Mouse (Mus musculus) thymus, postnatal 36 days (tissue): ENCODE measurements around the gene Snrnp200.
A peak's percentile ranks its signal among the peaks of the same experiment; 100 is the strongest.
"Not testable (repeated sequence)": the region's sequence is repeated elsewhere in the genome, so short reads cannot be mapped to it uniquely, and the experiment has no call there.

Experiments used
- DNase-seq, 2 experiments: peaks; one replicate each; pipeline ENCODE4 v3.0.0; 2022; ENCODE audit warnings: mixed read lengths in 2 of 2

The Snrnp200 gene

DNA sequence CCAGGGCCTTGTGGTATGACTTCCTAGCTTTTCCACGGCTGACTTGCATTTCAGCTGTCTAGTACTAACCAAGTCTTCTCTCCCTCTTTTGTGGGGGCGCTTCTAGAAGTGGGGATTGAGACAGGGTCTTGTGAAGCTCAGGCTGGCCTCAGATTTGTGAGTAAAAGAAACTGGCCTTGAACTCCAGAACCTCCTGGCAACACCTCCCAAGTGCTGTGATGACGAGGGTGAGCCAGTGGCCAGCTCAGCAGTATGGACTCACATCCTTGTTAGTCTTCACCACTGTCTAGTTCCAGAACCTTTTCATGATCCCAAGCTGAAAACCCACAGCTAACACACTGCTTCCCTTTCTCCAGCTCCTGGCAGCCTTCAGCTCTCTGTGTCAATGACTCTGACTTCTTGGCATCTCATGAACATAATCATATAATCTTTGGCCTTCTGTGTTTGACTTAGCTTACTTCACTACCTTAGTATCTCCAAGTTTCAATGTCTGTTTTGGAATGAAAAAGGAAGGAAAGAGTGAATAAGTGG is 46.5 kb downstream of the Snrnp200 start:
- DNase-seq = no peak

DNA sequence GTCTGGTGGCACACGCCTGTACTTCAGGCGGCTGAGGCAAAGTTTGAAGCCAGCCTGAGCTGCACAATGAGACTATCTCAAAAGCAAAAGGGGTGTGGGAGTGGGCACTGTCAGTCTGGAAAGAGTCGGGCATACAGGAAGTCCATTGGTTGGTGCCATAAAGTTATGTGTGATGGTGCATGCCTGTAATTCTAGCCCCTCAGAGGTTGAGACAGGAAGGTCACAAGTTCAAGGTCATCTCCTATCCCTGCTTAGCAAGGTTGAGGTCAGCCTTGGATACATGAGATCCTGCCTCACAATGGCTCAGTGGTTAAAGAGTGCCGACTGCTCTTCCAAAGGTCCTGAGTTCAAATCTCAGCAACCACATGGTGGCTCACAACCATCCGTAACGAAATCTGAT is 47.1 kb downstream of the Snrnp200 start:
- DNase-seq = no peak

DNA sequence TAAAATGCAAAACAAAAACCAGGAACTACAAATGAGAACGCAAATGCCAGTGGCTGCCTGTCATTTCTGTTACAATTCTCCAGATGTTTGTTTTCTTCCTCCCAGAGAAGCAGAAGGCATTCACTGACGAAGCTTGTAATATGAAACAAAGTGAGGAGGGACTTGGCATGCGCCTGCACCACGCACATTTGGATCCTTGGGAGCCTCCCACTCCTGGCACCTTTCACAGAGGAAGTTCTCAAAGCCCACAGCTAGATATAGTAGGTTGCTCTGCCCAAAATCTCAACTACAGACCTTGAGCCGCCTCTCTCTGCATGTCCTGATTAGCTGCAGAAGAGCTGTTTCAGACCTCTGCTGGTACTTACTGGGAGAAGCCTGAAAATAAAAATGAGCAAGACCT is 51.2 kb downstream of the Snrnp200 start:
- DNase-seq = no peak

DNA sequence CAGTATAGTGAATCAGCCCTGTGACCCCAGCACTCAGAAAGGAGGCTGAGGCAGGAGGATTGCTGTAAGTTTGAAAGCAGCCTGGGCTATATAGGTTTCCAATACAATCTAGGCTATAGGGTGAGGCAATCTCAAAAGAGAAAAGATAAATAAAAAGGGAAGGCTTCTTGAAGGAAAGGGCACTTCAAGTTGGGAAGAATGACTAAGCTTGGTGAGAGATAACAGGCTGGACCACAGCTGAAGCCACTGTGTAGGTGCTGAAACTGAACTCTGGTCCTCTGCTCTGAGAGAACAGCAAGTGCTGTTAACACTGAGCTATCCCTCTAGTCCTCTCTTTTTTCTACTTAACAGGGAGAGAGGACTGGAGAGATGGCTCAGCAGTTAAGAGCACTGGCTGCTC is 54.3 kb downstream of the Snrnp200 start:
- DNase-seq = no peak

DNA sequence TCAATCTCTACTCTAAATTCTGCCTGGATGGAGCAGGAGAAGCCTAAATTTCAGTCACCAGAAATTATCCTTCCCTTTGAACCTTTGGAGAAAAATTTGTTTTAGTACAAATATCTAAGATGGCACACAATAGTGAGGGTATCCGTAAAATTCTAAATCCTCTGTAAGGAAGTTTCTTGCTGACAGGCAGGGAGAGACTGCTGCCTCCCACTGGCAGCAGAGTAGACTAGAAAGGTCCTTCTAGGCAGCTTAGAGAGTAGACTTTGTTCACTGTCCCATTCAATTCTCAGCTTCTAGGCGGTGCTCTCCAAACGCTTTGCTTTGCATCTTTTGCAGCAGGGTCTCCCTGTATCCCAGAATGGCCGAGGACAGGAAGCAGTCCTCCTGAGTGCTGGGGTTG is 59.7 kb downstream of the Snrnp200 start:
- DNase-seq = no peak

DNA sequence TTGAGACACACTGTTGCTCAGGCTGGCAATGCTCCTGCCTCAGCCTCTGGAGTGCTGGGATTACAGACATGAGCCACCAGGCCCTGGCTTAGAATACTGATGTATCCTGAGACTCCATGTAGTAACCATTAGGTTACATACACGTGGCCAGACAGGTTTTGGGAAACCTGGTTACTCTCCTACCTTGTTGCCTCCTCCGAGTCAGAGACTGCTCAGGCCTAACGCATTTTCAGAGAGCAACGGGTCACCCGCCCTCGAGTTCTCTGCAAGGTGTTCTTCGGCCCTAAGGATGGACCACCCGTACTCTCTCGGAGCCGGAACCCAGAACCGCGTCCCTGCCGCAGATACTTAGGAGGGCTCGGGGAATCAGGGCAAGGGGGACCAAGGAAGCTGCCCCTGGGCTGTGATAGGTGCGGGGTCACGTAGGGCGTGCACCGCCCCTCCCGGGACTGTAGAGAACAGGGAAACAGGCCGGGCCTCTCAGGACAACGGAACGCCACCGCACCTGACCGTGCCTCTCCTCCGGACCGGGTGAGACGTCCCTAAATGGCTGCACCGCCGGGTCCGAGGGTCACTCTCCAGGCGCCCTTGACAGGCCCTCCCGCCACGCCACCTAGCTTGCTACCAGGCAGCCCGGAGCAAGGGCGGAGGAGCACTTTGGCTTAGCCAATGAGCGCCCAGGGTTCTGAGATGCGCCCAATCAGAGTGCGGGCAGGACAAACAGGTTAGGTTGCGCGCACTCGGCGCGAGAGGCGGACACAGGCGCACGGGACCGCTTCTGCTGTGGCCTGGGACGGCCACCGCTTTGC is 61.5 kb downstream of the Snrnp200 start, which contains the start of gene Stard7:
Gene Stard7, plus strand, starts transcription at position 728 of the 809 bp plus-strand sequence.
- DNase-seq = peak; percentile 93 to 94

DNA sequence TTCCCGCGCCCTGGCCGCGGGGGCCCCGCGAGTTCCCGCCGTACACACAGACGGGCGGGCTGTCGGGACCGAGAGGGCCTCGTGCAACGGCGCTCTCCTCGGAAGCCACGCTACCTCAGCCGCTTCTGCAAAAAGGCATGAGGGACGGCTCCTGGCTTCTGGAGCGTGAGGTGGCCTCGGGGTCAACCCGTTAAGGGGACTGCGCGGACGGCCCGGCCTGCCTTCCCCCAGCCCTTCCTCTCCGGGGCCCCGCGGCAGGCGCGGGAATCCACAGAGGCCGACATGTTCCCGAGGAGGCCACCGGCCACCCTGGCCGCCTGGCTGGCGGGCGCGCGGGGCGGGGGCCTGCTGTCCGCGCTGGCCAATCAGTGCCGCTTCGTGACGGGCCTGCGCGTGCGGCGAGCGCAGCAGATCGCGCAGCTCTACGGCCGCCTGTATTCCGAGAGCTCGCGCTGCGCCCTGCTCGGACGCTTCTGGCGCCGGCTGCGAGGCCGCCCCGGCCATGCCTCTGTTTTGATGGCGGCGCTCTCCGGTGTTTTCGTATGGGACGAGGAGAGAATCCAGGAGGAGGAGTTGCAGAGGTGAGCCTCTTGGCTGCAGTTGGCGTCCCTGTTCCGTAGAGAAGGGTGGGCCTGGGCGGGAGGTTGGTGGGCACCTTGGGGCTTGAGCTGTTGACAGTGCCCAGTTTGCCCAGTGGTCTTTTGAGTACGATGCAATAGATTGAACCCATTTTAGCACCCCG is 62.3 kb downstream of the Snrnp200 start:
- peak; percentile 71 to 75 for DNase-seq

DNA sequence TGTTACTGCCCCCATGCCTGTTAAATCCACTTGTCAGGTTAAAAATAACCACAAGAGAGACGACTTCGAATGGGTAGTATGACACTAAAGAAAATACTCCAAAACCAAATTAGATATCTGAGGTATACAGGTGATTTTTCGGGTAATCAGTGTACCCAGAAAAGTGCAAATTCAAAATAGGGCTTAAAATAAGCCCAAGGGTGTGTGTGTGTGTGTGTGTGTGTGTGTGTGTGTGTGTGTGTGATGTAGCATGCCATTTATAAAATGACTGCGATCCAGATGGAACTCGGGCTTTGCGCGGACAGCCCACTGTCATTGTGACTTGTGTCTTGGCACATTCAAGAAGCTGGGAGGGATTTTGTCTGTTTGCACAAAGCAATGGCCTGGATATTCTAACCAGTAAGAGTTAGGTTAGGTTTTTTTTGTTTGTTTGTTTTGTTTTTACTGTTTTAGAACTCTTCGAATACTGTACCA is 62.9 kb downstream of the Snrnp200 start:
- DNase-seq = no peak

DNA sequence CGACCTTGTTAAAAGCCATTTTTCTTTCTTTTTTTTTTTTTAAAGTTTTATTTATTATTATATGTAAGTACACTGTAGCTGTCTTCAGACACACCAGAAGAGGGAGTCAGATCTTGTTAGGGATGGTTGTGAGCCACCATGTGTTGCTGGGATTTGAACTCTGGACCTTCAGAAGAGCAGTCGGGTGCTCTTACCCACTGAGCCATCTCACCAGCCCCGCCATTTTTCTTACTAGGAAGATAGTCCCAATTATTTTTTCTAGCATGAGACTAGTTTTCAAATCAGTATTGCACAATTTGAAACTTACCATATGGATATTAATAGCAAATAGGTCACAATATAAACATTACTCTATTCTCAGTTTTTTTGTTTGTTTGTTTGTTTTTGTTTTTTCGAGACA is 63.9 kb downstream of the Snrnp200 start:
- not testable (repeated sequence) for DNase-seq

DNA sequence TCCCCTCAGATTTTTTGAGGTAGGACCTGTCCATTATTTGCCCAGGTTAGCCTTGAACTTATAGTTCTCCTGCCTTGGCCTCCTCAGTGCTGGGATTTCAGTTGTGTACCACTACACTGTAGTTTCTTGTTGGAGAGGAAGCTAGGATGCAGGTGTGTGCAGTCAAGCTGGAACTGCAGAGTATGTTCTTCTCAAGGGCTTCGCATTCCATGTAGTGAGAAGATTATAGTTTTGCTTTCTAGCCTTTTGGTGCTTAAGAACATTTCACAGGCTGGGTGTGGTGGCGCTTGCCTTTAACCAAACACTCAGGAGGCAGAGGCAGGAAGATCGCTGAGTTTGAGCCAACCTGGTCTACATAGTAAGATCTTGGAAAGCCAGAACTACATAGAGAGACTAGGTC is 64.6 kb downstream of the Snrnp200 start:
- no peak for DNase-seq

DNA sequence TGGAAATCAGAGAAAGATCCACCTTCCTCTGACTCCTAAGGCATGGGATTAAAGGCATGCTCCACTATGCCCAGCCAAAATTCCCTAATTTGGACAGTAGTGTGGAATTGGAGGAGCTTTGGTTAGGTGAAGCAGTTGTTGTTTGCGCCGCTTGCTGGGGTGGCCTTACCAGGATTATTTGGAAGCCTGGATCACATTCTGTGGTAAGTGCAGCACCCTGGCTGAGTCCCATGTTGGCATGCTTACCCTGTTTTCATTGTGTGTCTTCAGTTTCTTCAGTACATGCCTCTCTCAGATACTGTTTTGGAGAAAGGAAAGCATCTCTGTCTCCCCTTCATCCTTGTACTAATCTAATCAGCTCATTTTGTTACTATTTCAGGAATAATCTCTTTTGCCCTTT is 66.4 kb downstream of the Snrnp200 start:
- no peak for DNase-seq

DNA sequence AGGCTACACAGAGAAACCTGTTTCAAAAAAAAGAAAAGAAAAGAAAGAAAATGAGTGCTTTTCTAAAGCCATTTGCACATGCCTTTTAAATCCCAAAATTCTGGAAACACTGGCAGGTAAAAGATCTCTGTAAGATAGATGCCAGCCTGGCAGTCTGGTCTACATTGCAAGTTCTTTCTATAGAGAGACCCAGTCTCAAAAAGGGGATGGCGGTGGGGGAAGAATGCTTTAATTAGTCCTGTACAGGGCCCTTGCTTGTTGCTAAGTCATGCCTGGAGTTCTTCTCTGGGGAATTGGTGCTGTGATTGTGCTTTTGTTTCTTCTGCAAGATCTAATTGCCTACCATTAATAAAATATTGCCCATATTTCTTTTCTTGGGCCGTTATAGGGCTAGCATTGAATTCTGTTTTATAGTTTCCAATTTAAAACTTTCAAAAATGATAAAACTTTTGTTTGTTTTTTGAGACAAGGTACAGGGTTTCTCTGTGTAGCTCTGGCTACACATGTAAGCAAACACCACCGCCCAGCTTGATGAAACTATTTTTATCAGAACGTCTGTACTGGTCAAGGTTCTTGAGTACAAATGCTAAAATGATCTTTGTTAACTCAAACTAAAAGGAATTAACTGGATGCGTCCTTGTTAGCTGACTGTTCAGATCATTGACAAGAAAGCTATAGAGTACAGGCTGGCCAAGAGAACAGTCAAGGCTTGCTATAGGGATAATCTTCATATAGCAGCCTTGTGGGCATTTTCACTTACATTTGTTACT is 67.5 kb downstream of the Snrnp200 start:
- DNase-seq = no peak

DNA sequence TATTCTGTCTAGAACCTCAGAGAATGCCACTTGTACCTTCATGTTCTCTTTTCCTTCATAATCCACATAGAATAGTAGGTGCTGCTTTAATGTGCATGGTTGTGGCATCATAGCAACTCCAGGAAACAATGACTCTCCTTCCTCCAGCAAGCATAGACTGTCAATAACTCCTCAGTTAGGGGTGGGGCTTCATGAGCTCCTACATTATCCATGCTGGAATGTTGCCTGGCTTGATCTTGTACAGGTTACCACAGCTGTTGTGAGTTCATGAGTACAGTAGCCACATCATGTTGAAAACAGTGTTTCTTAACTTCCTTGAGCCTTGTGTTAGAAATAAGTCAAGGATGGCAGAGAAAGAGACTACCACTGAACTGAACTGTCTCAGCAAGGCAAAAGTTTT is 70.0 kb downstream of the Snrnp200 start:
- DNase-seq = no peak
